Mouse (Mus musculus) hindbrain, embryonic 11.5 days (tissue): ENCODE data around the gene Myb. TPM values are rescaled to one million over a fixed set of nuclear protein-coding genes. Genes with fewer than 3 reads are reported as not detected.

Source experiments
- ATAC-seq: fragments of 200-750 bp; cut with Nextera tagmentation; 2 replicates; pipeline ENCODE4 v1.8.0; 2017; ENCODE audit warnings: mild to moderate bottlenecking, moderate TSS enrichment, moderate library complexity; ENCODE audit not compliant: low FRiP score
- DNase-seq: peaks from one replicate; pipeline ENCODE4 v3.0.0-alpha.2; 2015; ENCODE audit warnings: low spot score
- H3K27ac ChIP-seq: fragments of 300-500 bp; sonication (generic); 2 replicates; pipeline ENCODE4 v1.5.1; 2014; ENCODE audit warnings: mild to moderate bottlenecking, low read depth, low read length
- H3K27me3 ChIP-seq: fragments of 300-500 bp; sonication (generic); 2 replicates; pipeline ENCODE4 v1.6.1; 2014; ENCODE audit warnings: mild to moderate bottlenecking, low read length, moderate library complexity, mixed read lengths; ENCODE audit not compliant: control insufficient read depth, insufficient read depth
- H3K36me3 ChIP-seq: fragments of 300-500 bp; sonication (generic); 2 replicates; pipeline ENCODE4 v1.6.1; 2014; ENCODE audit warnings: mild to moderate bottlenecking, low read length, moderate library complexity, mixed read lengths; ENCODE audit not compliant: control insufficient read depth, insufficient read depth
- H3K4me1 ChIP-seq: fragments of 300-500 bp; sonication (generic); replicated peaks from 2 replicates; pipeline ENCODE4 v1.6.1; 2014; ENCODE audit warnings: low read length, mixed read lengths; ENCODE audit not compliant: control insufficient read depth, insufficient read depth
- H3K4me2 ChIP-seq: fragments of 300-500 bp; sonication (generic); replicated peaks from 2 replicates; pipeline ENCODE4 v1.6.1; 2014; ENCODE audit warnings: mild to moderate bottlenecking, low read depth, low read length
- H3K4me3 ChIP-seq: fragments of 300-500 bp; sonication (generic); 2 replicates; pipeline ENCODE4 v1.5.1; 2014; ENCODE audit warnings: low read depth, low read length
- H3K9ac ChIP-seq: fragments of 300-500 bp; sonication (generic); 2 replicates; pipeline ENCODE4 v1.6.1; 2014; ENCODE audit warnings: low read depth, low read length
- H3K9me3 ChIP-seq: fragments of 300-500 bp; sonication (generic); 2 replicates; pipeline ENCODE4 v1.6.1; 2016; ENCODE audit warnings: low read length; ENCODE audit not compliant: control insufficient read depth
- WGBS: fragments of 180-500 bp; shearing (Covaris S2); extraction: QIAGEN DNeasy Blood & Tissue Kit; methylation state at CpG from one replicate; pipeline ENCODE4 v1.1.7; 2014; 5-methylcytosine and 5-hydroxymethylcytosine counted together
- polyA plus RNA-seq: library from polyadenylated mRNA; unstranded; fragments of >200 nt; fragmentation: Nextera tagmentation; extraction: Ambion mirVana; gene quantifications from 2 replicates; pipeline ENCODE4 v1.2.1, GENCODE M21; 2014

Myb gene
- polyA plus RNA-seq, 1 experiment from 2014 or later = 6.0 TPM

- WGBS = 80% methylated on average over 5 of the region's 5 CpGs
- ATAC-seq = no peak
- DNase-seq = no peak
Observed at GRCm38 (mm10) chr10:21128086-21128611, 32.6 kb downstream of the Myb start.

GRCm38 (mm10) chr10:21118341-21118740 is 42.4 kb downstream of the Myb start:
- H3K4me3 ChIP-seq = no peak overlapping the region
- no peak overlapping the region for H3K27ac ChIP-seq
- no peak overlapping the region for H3K9ac ChIP-seq
- H3K4me2 ChIP-seq = no peak overlapping the region
- DNase-seq (no peak), ATAC-seq (no peak)
- H3K27me3 ChIP-seq = no peaks in the 10 kb centered on the region
- no peaks in the 10 kb centered on the region for H3K36me3 ChIP-seq
- H3K9me3 ChIP-seq = no peaks in the 10 kb centered on the region
- WGBS = 83% methylated on average over 3 of the region's 3 CpGs
- H3K4me1 ChIP-seq = no peaks in the 10 kb centered on the region

More at GRCm38 (mm10) chr10:21128086-21128611, 32.6 kb downstream of the Myb start:
- H3K4me1 ChIP-seq = no peaks in the 10 kb centered on the region
- no peak overlapping the region for H3K27ac ChIP-seq
- H3K4me2 ChIP-seq = no peak overlapping the region
- no peak overlapping the region for H3K9ac ChIP-seq
- H3K9me3 ChIP-seq = no peaks in the 10 kb centered on the region
- no peak overlapping the region for H3K4me3 ChIP-seq
- no peaks in the 10 kb centered on the region for H3K36me3 ChIP-seq
- H3K27me3 ChIP-seq = no peaks in the 10 kb centered on the region

GRCm38 (mm10) chr10:21114459-21114858 is 46.3 kb downstream of the Myb start:
- ATAC-seq (no peak), DNase-seq (no peak)
- H3K36me3 ChIP-seq = no peaks in the 10 kb centered on the region
- no peak overlapping the region for H3K4me3 ChIP-seq
- H3K4me2 ChIP-seq = no peak overlapping the region
- H3K4me1 ChIP-seq = peaks cover 3% of the 10 kb centered on the region; the same call in 1 of the 2 replicates
- 95% methylated on average over 2 of the region's 2 CpGs for WGBS
- H3K9me3 ChIP-seq = no peaks in the 10 kb centered on the region
- no peak overlapping the region for H3K27ac ChIP-seq
- H3K9ac ChIP-seq = no peak overlapping the region
- H3K27me3 ChIP-seq = no peaks in the 10 kb centered on the region

GRCm38 (mm10) chr10:21112689-21113088 is 48.1 kb downstream of the Myb start:
- no peak for ATAC-seq
- H3K36me3 ChIP-seq = no peaks in the 10 kb centered on the region
- no peak for DNase-seq
- H3K9ac ChIP-seq = no peak overlapping the region
- no peak overlapping the region for H3K4me2 ChIP-seq
- no peak overlapping the region for H3K4me3 ChIP-seq
- H3K9me3 ChIP-seq = no peaks in the 10 kb centered on the region
- WGBS = 83% methylated on average over 2 of the region's 2 CpGs
- H3K27ac ChIP-seq = no peak overlapping the region
- peaks cover 3% of the 10 kb centered on the region; the same call in 1 of the 2 replicates for H3K4me1 ChIP-seq
- no peaks in the 10 kb centered on the region for H3K27me3 ChIP-seq

- H3K9me3 ChIP-seq = no peaks in the 10 kb centered on the region
- H3K4me3 ChIP-seq = no peak overlapping the region
- no peak overlapping the region for H3K27ac ChIP-seq
- no peaks in the 10 kb centered on the region for H3K27me3 ChIP-seq
- DNase-seq = peak; percentile 16
- H3K4me1 ChIP-seq = peaks cover 3% of the 10 kb centered on the region; the same call in 1 of the 2 replicates
- no peaks in the 10 kb centered on the region for H3K36me3 ChIP-seq
- H3K4me2 ChIP-seq = no peak overlapping the region
- WGBS = 31% methylated on average over 7 of the region's 7 CpGs
- H3K9ac ChIP-seq = no peak overlapping the region
- ATAC-seq = peak; percentile 75
Observed at GRCm38 (mm10) chr10:21109337-21110056, 51.3 kb downstream of the Myb start.

GRCm38 (mm10) chr10:21108796-21109195 is 52.0 kb downstream of the Myb start:
- no peak overlapping the region for H3K4me3 ChIP-seq
- no peak overlapping the region for H3K4me2 ChIP-seq
- DNase-seq (no peak), ATAC-seq (no peak)
- WGBS = 94% methylated on average over 2 of the region's 2 CpGs
- H3K36me3 ChIP-seq = no peaks in the 10 kb centered on the region
- no peaks in the 10 kb centered on the region for H3K9me3 ChIP-seq
- H3K27ac ChIP-seq = no peak overlapping the region
- no peaks in the 10 kb centered on the region for H3K27me3 ChIP-seq
- H3K4me1 ChIP-seq = peaks cover 3% of the 10 kb centered on the region; the same call in 1 of the 2 replicates
- H3K9ac ChIP-seq = no peak overlapping the region

GRCm38 (mm10) chr10:21108182-21108581 is 52.6 kb downstream of the Myb start:
- ATAC-seq (no peak), DNase-seq (no peak)
- Histone ChIP-seq H3K27ac (no peak overlapping the region), H3K27me3 (no peaks in the 10 kb centered on the region), H3K4me2 (no peak overlapping the region), H3K9me3 (no peaks in the 10 kb centered on the region), H3K4me1 (peaks cover 3% of the 10 kb centered on the region; the same call in 1 of the 2 replicates), H3K9ac (no peak overlapping the region), H3K36me3 (no peaks in the 10 kb centered on the region), H3K4me3 (no peak overlapping the region)
- 95% methylated on average over 5 of the region's 5 CpGs for WGBS

GRCm38 (mm10) chr10:21105206-21105605 is 55.6 kb downstream of the Myb start:
- DNase-seq (no peak), ATAC-seq (no peak)
- Histone ChIP-seq H3K9me3 (no peaks in the 10 kb centered on the region), H3K36me3 (no peaks in the 10 kb centered on the region), H3K4me2 (no peak overlapping the region), H3K4me3 (no peak overlapping the region), H3K27me3 (no peaks in the 10 kb centered on the region; the same call in 1 of the 2 replicates), H3K9ac (no peak overlapping the region), H3K4me1 (peaks cover 10% of the 10 kb centered on the region), H3K27ac (no peak overlapping the region)
- WGBS = 91% methylated on average over 2 of the region's 2 CpGs

GRCm38 (mm10) chr10:21102689-21103088 is 58.1 kb downstream of the Myb start:
- peaks cover 7% of the 10 kb centered on the region for H3K4me1 ChIP-seq
- 77% methylated on average over 7 of the region's 7 CpGs for WGBS
- no peak overlapping the region for H3K4me3 ChIP-seq
- no peak overlapping the region for H3K4me2 ChIP-seq
- no peak overlapping the region for H3K9ac ChIP-seq
- no peaks in the 10 kb centered on the region for H3K9me3 ChIP-seq
- DNase-seq = no peak
- ATAC-seq = no peak
- no peak overlapping the region for H3K27ac ChIP-seq
- no peaks in the 10 kb centered on the region for H3K36me3 ChIP-seq
- H3K27me3 ChIP-seq = no peaks in the 10 kb centered on the region; the same call in 1 of the 2 replicates
